Mouse (Mus musculus): ENCODE measurements around the gene Rhobtb3. TPM values are rescaled to one million over a fixed set of nuclear protein-coding genes. Genes with fewer than 3 reads are reported as not detected.
A peak's percentile ranks its signal among the peaks of the same experiment; 100 is the strongest.

Rhobtb3 gene
- polyA plus RNA-seq (2012; rRNA removed), result 0.61 and 1.4 TPM in 2 replicates

- TF ChIP-seq POLR2A (IDR thresholded peaks at IDR 0.05; ENCODE audit: control insufficient read depth, extremely low read depth, insufficient read depth, low read length, poor library complexity), result no peak
- no peak for TF ChIP-seq CTCF (IDR thresholded peaks at IDR 0.05; ENCODE audit: borderline replicate concordance, control insufficient read depth, extremely low read depth, insufficient read depth, low read length, poor library complexity)
- peak; percentile 24 for DNase-seq
- WGBS, result 1% methylated on average over 110 of the region's 110 CpGs
- H3K4me3 ChIP-seq (ENCODE audit: control insufficient read depth, insufficient read depth, low read length), result peak within 1 kb of the TSS; percentile 44
- no peak within 1 kb of the TSS for H3K27ac ChIP-seq (ENCODE audit: control insufficient read depth, insufficient read depth, low read length)
- H3K27me3 ChIP-seq (ENCODE audit: control insufficient read depth, insufficient read depth, low read length), result peaks cover 6% of the 10 kb centered on the region; the same call in 1 of the 2 replicates
- no peaks in the 10 kb centered on the region for H3K36me3 ChIP-seq (ENCODE audit: control insufficient read depth, insufficient read depth, low read length)
- no peaks in the 10 kb centered on the region; the same call in 1 of the 2 replicates for H3K4me1 ChIP-seq (replicated peaks; ENCODE audit: control insufficient read depth, insufficient read depth, low read length)
These were observed at the start of gene Rhobtb3 for GRCm38 (mm10) chr13:75943189-75944043. Gene Rhobtb3, minus strand, starts transcription at chr13:75943925.

- no peak for TF ChIP-seq CTCF (IDR thresholded peaks at IDR 0.05; ENCODE audit: borderline replicate concordance, control insufficient read depth, extremely low read depth, insufficient read depth, low read length, poor library complexity)
- no peak for TF ChIP-seq POLR2A (IDR thresholded peaks at IDR 0.05; ENCODE audit: control insufficient read depth, extremely low read depth, insufficient read depth, low read length, poor library complexity)
- WGBS, result 25% methylated on average over 9 of the region's 9 CpGs
- H3K4me1 ChIP-seq (replicated peaks; ENCODE audit: control insufficient read depth, insufficient read depth, low read length), result no peaks in the 10 kb centered on the region
- no peaks in the 10 kb centered on the region for H3K27me3 ChIP-seq (ENCODE audit: control insufficient read depth, insufficient read depth, low read length)
- no peak overlapping the region for H3K4me3 ChIP-seq (ENCODE audit: control insufficient read depth, insufficient read depth, low read length)
- no peak overlapping the region for H3K27ac ChIP-seq (ENCODE audit: control insufficient read depth, insufficient read depth, low read length)
- H3K36me3 ChIP-seq (ENCODE audit: control insufficient read depth, insufficient read depth, low read length), result no peaks in the 10 kb centered on the region
- DNase-seq, result no peak
These were observed 48.7 kb upstream of the Rhobtb3 start for GRCm38 (mm10) chr13:75992169-75993028.

GRCm38 (mm10) chr13:75988096-75988495 lies 44.4 kb upstream of the Rhobtb3 start:
- 93% methylated on average over 1 of the region's 1 CpGs for WGBS
- no peak for DNase-seq
- no peak overlapping the region for H3K27ac ChIP-seq (ENCODE audit: control insufficient read depth, insufficient read depth, low read length)

GRCm38 (mm10) chr13:75981901-75982300 lies 38.2 kb upstream of the Rhobtb3 start:
- no peak overlapping the region for H3K27ac ChIP-seq (ENCODE audit: control insufficient read depth, insufficient read depth, low read length)
- H3K4me1 ChIP-seq (replicated peaks; ENCODE audit: control insufficient read depth, insufficient read depth, low read length), result no peaks in the 10 kb centered on the region
- no peak overlapping the region for H3K4me3 ChIP-seq (ENCODE audit: control insufficient read depth, insufficient read depth, low read length)
- DNase-seq, result peak; percentile 7
- TF ChIP-seq CTCF (IDR thresholded peaks at IDR 0.05; ENCODE audit: borderline replicate concordance, control insufficient read depth, extremely low read depth, insufficient read depth, low read length, poor library complexity), result no peak
- TF ChIP-seq POLR2A (IDR thresholded peaks at IDR 0.05; ENCODE audit: control insufficient read depth, extremely low read depth, insufficient read depth, low read length, poor library complexity), result no peak
- H3K36me3 ChIP-seq (ENCODE audit: control insufficient read depth, insufficient read depth, low read length), result no peaks in the 10 kb centered on the region
- H3K27me3 ChIP-seq (ENCODE audit: control insufficient read depth, insufficient read depth, low read length), result no peaks in the 10 kb centered on the region

More at GRCm38 (mm10) chr13:75988096-75988495, 44.4 kb upstream of the Rhobtb3 start:
- no peak for TF ChIP-seq CTCF (IDR thresholded peaks at IDR 0.05; ENCODE audit: borderline replicate concordance, control insufficient read depth, extremely low read depth, insufficient read depth, low read length, poor library complexity)
- TF ChIP-seq POLR2A (IDR thresholded peaks at IDR 0.05; ENCODE audit: control insufficient read depth, extremely low read depth, insufficient read depth, low read length, poor library complexity), result no peak
- no peaks in the 10 kb centered on the region for H3K4me1 ChIP-seq (replicated peaks; ENCODE audit: control insufficient read depth, insufficient read depth, low read length)
- H3K27me3 ChIP-seq (ENCODE audit: control insufficient read depth, insufficient read depth, low read length), result no peaks in the 10 kb centered on the region
- H3K36me3 ChIP-seq (ENCODE audit: control insufficient read depth, insufficient read depth, low read length), result no peaks in the 10 kb centered on the region
- H3K4me3 ChIP-seq (ENCODE audit: control insufficient read depth, insufficient read depth, low read length), result no peak overlapping the region

GRCm38 (mm10) chr13:75976649-75977048 lies 32.9 kb upstream of the Rhobtb3 start:
- DNase-seq, result no peak
- no peaks in the 10 kb centered on the region for H3K27me3 ChIP-seq (ENCODE audit: control insufficient read depth, insufficient read depth, low read length)
- no peaks in the 10 kb centered on the region for H3K4me1 ChIP-seq (replicated peaks; ENCODE audit: control insufficient read depth, insufficient read depth, low read length)
- no peaks in the 10 kb centered on the region for H3K36me3 ChIP-seq (ENCODE audit: control insufficient read depth, insufficient read depth, low read length)
- 92% methylated on average over 2 of the region's 2 CpGs for WGBS
- H3K27ac ChIP-seq (ENCODE audit: control insufficient read depth, insufficient read depth, low read length), result no peak overlapping the region
- no peak for TF ChIP-seq POLR2A (IDR thresholded peaks at IDR 0.05; ENCODE audit: control insufficient read depth, extremely low read depth, insufficient read depth, low read length, poor library complexity)
- TF ChIP-seq CTCF (IDR thresholded peaks at IDR 0.05; ENCODE audit: borderline replicate concordance, control insufficient read depth, extremely low read depth, insufficient read depth, low read length, poor library complexity), result no peak
- no peak overlapping the region for H3K4me3 ChIP-seq (ENCODE audit: control insufficient read depth, insufficient read depth, low read length)

- Histone ChIP-seq H3K27ac (ENCODE audit: control insufficient read depth, insufficient read depth, low read length) (no peak overlapping the region), H3K36me3 (ENCODE audit: control insufficient read depth, insufficient read depth, low read length) (no peaks in the 10 kb centered on the region), H3K4me1 (replicated peaks; ENCODE audit: control insufficient read depth, insufficient read depth, low read length) (no peaks in the 10 kb centered on the region), H3K4me3 (ENCODE audit: control insufficient read depth, insufficient read depth, low read length) (no peak overlapping the region), H3K27me3 (ENCODE audit: control insufficient read depth, insufficient read depth, low read length) (no peaks in the 10 kb centered on the region)
- WGBS, result 93% methylated on average over 2 of the region's 2 CpGs
- no peak for TF ChIP-seq CTCF (IDR thresholded peaks at IDR 0.05; ENCODE audit: borderline replicate concordance, control insufficient read depth, extremely low read depth, insufficient read depth, low read length, poor library complexity)
- no peak for TF ChIP-seq POLR2A (IDR thresholded peaks at IDR 0.05; ENCODE audit: control insufficient read depth, extremely low read depth, insufficient read depth, low read length, poor library complexity)
- DNase-seq, result no peak
These were observed 32.5 kb upstream of the Rhobtb3 start for GRCm38 (mm10) chr13:75976218-75976617.

Data from thymus, adult 2 months (tissue).